Mouse (Mus musculus) ES-Bruce4 (cell line): ENCODE results near the gene Cpxm1.

Experiments
- EP300 ChIP-seq: IDR thresholded peaks from 2 replicates; pipeline ENCODE4 v1.6.1; 2011; ENCODE audit warnings: low read depth, low read length; ENCODE audit not compliant: insufficient read depth
- POLR2A ChIP-seq: IDR thresholded peaks from one replicate; pipeline ENCODE4 v1.8.1; 2011; ENCODE audit warnings: low read length; ENCODE audit not compliant: insufficient read depth

DNA sequence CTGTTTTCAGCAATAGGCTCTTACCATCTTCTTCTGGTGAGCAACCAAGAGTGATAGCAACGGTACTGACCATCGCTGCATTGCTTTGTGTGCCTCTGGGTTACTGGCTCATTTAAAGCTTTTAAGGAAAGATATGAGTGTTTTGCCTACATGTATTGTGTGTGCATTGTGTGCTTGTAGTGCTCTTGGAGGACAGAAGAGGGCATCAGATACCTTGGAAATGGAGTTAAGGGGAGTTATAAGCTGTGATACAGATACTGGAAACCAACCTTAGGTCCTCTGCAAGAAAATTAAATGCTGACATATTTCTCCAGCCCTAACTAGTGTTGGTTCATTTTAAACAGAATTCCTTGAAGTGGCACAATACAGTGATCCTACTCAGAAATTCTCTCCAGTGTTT, 8.6 kb downstream of the Cpxm1 start:
- TF ChIP-seq POLR2A = no peak
- no peak for TF ChIP-seq EP300
